Mouse (Mus musculus) CD4-positive naive resting alpha-beta T cell, adult 76 days (primary cell): ENCODE results near the gene Ercc8. TPM values are rescaled to one million over a fixed set of nuclear protein-coding genes. Genes with fewer than 3 reads are reported as not detected.

ENCODE experiments used
- total RNA-seq: library from RNA; stranded (reverse); gene quantifications from one replicate; pipeline ENCODE4 v1.2.4, GENCODE M21; 2023

Ercc8 gene
- total RNA-seq = 14.7 TPM

GRCm38 (mm10) chr13:108158465-108159240 is at the start of gene Ercc8, which contains the start of gene Ndufaf2:
Ercc8 (plus strand) TSS chr13:108158731.
Ndufaf2 (minus strand) TSS chr13:108158623.

DNA sequence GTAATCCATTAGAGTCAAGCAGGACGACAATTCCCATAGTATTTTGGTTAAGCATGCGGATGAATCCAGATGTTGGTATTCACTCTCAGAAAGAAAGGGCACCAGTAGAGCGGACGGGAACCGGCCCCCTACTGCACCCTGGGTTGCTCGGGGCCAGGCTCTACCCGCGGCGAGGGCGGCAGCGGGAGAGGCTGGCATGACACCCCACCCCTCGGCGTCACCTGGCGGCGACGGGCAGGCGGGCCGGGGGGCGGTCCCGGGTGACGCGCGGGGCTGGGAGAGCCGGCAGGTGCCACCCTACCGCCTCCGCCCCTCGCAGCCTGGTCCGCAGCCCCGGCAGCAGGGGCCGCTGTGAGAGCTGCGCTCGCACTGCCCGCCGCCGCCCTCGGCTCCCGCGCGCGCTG is 55.6 kb downstream of the Ercc8 start, which contains the start of gene Elovl7:
TSS of gene Elovl7 (plus strand) at position 324 of the 404 bp plus-strand sequence.

Other genes starting within 250 kb of the Ercc8 start
- gene Smim15, start 114.3 kb upstream of the Ercc8 start, total RNA-seq = 38.5 TPM
- gene Ndufaf2, start 108 bp upstream of the Ercc8 start, total RNA-seq = 6.6 TPM
- 1.6 TPM for gene Elovl7, start 55.7 kb downstream of the Ercc8 start, total RNA-seq
- 0.85 TPM for gene Depdc1b, start 157.6 kb downstream of the Ercc8 start, total RNA-seq